Mouse (Mus musculus) C2C12 (cell line): ENCODE measurements around the gene Ebf1.

Experiments
- CEBPB ChIP-seq: IDR thresholded peaks from one replicate; pipeline ENCODE4 v1.6.1; 2011; ENCODE audit warnings: low read depth, mild to moderate bottlenecking, control low read depth, moderate library complexity
- CTCF ChIP-seq: IDR thresholded peaks from one replicate; pipeline ENCODE4 v1.5.1; 2011; ENCODE audit not compliant: control insufficient read depth, insufficient read depth, insufficient read length
- MAX ChIP-seq: IDR thresholded peaks from one replicate; pipeline ENCODE4 v1.6.1; 2011; ENCODE audit warnings: mild to moderate bottlenecking, control low read depth
- MYOD1 ChIP-seq: IDR thresholded peaks from one replicate; pipeline ENCODE4 v1.6.1; 2011; ENCODE audit warnings: low read depth; ENCODE audit not compliant: control insufficient read depth, insufficient read length
- MYOG ChIP-seq: IDR thresholded peaks from one replicate; pipeline ENCODE4 v1.6.1; 2011; ENCODE audit not compliant: control insufficient read depth, insufficient read length; ENCODE audit errors: extremely low read depth
- USF1 ChIP-seq: IDR thresholded peaks from one replicate; pipeline ENCODE4 v1.6.1; 2011; ENCODE audit warnings: low read depth, mild to moderate bottlenecking, control low read depth, moderate library complexity

GRCm38 (mm10) chr11:44812193-44812746 is 195.2 kb downstream of the Ebf1 start:
- TF ChIP-seq CTCF (no peak), MAX (no peak), MYOG (no peak), CEBPB (no peak), USF1 (no peak), MYOD1 (no peak)
